Mouse (Mus musculus): Measurements from ENCODE around the gene Dnaaf2. TPM values are rescaled to one million over a fixed set of nuclear protein-coding genes. Genes with fewer than 3 reads are reported as not detected.

Dnaaf2 gene
- polyA plus RNA-seq (2015; fragmentation: Nextera tagmentation; extraction: Ambion mirVana), result 6.1 and 7.8 TPM in 2 replicates

DNA sequence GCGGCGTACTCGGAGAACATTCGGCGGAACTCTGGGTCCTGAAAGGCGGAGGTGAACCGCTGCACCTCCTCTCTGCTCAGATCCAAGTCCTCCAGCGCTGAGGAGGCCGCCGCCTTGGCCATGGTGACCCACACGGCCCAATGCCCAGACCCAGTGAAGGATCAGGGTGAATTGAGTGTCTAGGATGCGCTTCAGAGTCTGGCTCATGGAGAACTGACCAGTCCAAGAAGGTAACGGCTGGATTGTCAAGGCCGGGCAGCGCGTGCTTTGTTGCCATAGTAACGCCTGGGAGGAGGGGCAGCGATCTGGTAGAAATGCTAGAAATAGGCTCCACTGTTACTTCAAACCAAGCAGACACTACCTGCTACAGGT is at the start of gene Dnaaf2:
Gene Dnaaf2, minus strand, starts transcription at position 266 of the 372 bp plus-strand sequence.
- peak within 1 kb of the TSS; percentile 100 for H3K4me3 ChIP-seq (ENCODE audit: low read length)
- no peaks in the 10 kb centered on the region for H3K9me3 ChIP-seq (replicated peaks; ENCODE audit: control insufficient read depth, low read length)
- peak within 1 kb of the TSS; percentile 96 for H3K9ac ChIP-seq (ENCODE audit: low read length)
- ATAC-seq (replicated peaks; ENCODE audit: extremely low read depth, insufficient read depth, low FRiP score), result peak; percentile 12; the same call in 1 of the 2 replicates
- H3K27ac ChIP-seq (ENCODE audit: low read length), result peak within 1 kb of the TSS; percentile 94
- peaks cover 16% of the 10 kb centered on the region for H3K36me3 ChIP-seq (ENCODE audit: control insufficient read depth, insufficient read depth)
- peak within 1 kb of the TSS; percentile 99 for H3K4me2 ChIP-seq (ENCODE audit: low read depth, low read length)
- under 1% methylated on average over 18 of the region's 18 CpGs for WGBS
- H3K27me3 ChIP-seq (ENCODE audit: control insufficient read depth, insufficient read depth, low read length), result no peaks in the 10 kb centered on the region
- peaks cover 21% of the 10 kb centered on the region for H3K4me1 ChIP-seq (ENCODE audit: control insufficient read depth, insufficient read depth, low read length)

DNA sequence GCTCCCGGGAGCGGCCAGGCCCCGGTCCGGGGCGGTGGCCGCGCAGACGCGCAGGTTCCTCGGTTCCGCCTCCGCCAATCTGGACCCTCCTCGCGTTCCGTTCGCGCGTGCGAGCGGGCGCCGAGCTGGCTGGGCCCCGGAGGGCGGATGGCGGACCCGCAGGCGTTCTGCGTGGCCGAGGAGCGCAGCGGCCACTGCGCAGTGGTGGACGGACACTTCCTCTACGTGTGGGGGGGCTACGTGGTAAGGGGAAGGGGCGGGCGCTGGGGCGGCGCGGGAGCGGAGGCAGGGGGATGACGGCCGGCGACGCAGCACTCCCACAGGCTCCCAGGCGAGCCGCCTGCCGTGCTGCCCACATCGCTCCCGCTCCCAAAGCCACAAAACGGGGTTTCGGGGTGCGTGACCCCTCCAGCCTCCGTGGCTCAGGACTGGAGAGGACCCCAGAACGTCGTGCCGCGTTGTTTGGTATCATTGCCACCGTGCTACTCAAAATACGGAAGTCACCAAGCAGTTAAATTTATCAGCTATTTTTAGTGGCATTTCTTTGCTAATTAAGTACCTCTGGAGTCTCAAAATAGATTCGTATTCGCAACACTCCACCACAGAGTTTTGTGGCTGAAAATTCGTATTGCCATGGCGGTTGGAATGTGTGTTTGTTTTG is 43.7 kb upstream of the Dnaaf2 start:
- Histone ChIP-seq H3K4me1 (ENCODE audit: control insufficient read depth, insufficient read depth, low read length) (0 out of 2 replicates have a peak, but pooled peaks cover 2% of the 10 kb centered on the region), H3K4me2 (ENCODE audit: low read depth, low read length) (peak overlapping the region; percentile 76), H3K9me3 (replicated peaks; ENCODE audit: control insufficient read depth, low read length) (no peaks in the 10 kb centered on the region), H3K9ac (ENCODE audit: low read length) (peak overlapping the region; percentile 85), H3K4me3 (ENCODE audit: low read length) (peak overlapping the region; percentile 86), H3K27me3 (ENCODE audit: control insufficient read depth, insufficient read depth, low read length) (no peaks in the 10 kb centered on the region), H3K27ac (ENCODE audit: low read length) (peak overlapping the region; percentile 81), H3K36me3 (ENCODE audit: control insufficient read depth, insufficient read depth) (no peaks in the 10 kb centered on the region)
- ATAC-seq (replicated peaks; ENCODE audit: extremely low read depth, insufficient read depth, low FRiP score), result peak; percentile 90
- under 1% methylated on average over 64 of the region's 64 CpGs for WGBS

DNA sequence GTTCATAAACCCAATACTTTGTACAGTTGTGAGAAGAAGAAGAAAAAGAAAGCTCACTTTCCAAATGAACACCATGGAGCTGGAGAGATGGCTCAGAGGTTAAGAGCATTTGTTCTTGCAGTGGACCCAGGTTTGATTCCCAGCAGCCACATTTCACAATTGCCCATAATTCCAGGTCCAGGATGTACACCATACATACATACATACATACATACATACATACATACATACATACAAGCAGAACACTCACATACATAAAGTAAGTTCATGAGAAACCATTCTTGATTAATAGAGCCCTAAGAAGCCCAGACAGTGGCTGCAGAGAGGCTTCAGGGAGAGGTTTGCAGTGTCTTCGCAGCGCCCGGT is 43.2 kb upstream of the Dnaaf2 start:
- Histone ChIP-seq H3K9ac (ENCODE audit: low read length) (peak overlapping the region; percentile 85), H3K27me3 (ENCODE audit: control insufficient read depth, insufficient read depth, low read length) (no peaks in the 10 kb centered on the region), H3K4me3 (ENCODE audit: low read length) (peak overlapping the region; percentile 86), H3K36me3 (ENCODE audit: control insufficient read depth, insufficient read depth) (no peaks in the 10 kb centered on the region), H3K4me2 (ENCODE audit: low read depth, low read length) (peak overlapping the region; percentile 76), H3K9me3 (replicated peaks; ENCODE audit: control insufficient read depth, low read length) (no peaks in the 10 kb centered on the region), H3K4me1 (ENCODE audit: control insufficient read depth, insufficient read depth, low read length) (0 out of 2 replicates have a peak, but pooled peaks cover 2% of the 10 kb centered on the region), H3K27ac (ENCODE audit: low read length) (peak overlapping the region; percentile 81)
- ATAC-seq (replicated peaks; ENCODE audit: extremely low read depth, insufficient read depth, low FRiP score), result peak; percentile 15; the same call in 1 of the 2 replicates
- 0% methylated on average over 3 of the region's 3 CpGs for whole genome bisulfite sequencing

DNA sequence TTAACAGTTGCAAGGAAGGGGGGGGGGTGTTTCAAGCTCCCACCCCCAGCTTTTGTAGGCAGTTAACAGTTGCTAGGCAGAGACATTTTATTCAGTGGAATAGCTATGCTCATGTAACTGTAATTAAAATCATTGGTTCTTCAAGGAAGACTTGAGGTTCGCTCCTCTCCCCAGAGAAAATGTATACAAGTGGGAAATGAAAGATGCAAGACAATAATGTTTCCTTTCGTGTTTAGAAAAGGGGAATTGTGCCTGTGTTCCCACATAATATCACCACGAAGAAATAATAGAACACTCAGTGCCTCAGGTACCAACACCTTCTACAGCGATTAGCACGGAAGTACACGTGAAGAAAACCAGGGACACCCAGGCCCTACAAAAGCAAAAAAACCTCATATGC is 42.6 kb upstream of the Dnaaf2 start, which contains the start of gene Klhdc1:
Gene Klhdc1, plus strand, starts transcription at position 301 of the 400 bp plus-strand sequence.
- no peak for ATAC-seq (replicated peaks; ENCODE audit: extremely low read depth, insufficient read depth, low FRiP score)
- H3K36me3 ChIP-seq (ENCODE audit: control insufficient read depth, insufficient read depth), result no peaks in the 10 kb centered on the region
- H3K4me3 ChIP-seq (ENCODE audit: low read length), result peak within 1 kb of the TSS; percentile 86
- no peaks in the 10 kb centered on the region for H3K9me3 ChIP-seq (replicated peaks; ENCODE audit: control insufficient read depth, low read length)
- H3K27ac ChIP-seq (ENCODE audit: low read length), result peak within 1 kb of the TSS; percentile 81
- peak within 1 kb of the TSS; percentile 85 for H3K9ac ChIP-seq (ENCODE audit: low read length)
- no peaks in the 10 kb centered on the region for H3K27me3 ChIP-seq (ENCODE audit: control insufficient read depth, insufficient read depth, low read length)
- 71% methylated on average over 6 of the region's 6 CpGs for WGBS
- H3K4me1 ChIP-seq (ENCODE audit: control insufficient read depth, insufficient read depth, low read length), result 0 out of 2 replicates have a peak, but pooled peaks cover 2% of the 10 kb centered on the region
- peak within 1 kb of the TSS; percentile 76 for H3K4me2 ChIP-seq (ENCODE audit: low read depth, low read length)

DNA sequence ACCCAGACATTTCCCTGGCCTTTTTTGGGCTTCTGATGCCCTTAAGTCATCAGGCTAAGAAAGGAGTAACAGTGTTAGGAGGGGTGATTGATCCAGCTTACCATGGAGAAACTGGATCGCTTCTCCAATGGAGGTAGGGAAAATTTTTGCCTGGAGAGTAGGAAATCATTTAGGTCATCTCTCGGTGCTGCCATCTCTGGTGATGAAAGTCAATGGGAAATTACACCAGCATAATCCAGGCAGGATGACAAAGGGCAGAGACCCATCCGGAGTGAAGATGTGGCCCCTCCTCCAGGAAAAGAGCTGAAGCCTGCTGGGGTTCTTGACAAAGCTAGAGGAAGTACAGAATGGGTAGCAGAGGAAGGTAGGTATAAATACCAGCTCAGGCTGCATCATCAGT is 40.1 kb upstream of the Dnaaf2 start:
- no peak overlapping the region for H3K9ac ChIP-seq (ENCODE audit: low read length)
- no peaks in the 10 kb centered on the region for H3K27me3 ChIP-seq (ENCODE audit: control insufficient read depth, insufficient read depth, low read length)
- H3K4me3 ChIP-seq (ENCODE audit: low read length), result no peak overlapping the region
- H3K4me2 ChIP-seq (ENCODE audit: low read depth, low read length), result no peak overlapping the region
- ATAC-seq (replicated peaks; ENCODE audit: extremely low read depth, insufficient read depth, low FRiP score), result no peak
- no peaks in the 10 kb centered on the region for H3K9me3 ChIP-seq (replicated peaks; ENCODE audit: control insufficient read depth, low read length)
- H3K27ac ChIP-seq (ENCODE audit: low read length), result no peak overlapping the region
- no peaks in the 10 kb centered on the region for H3K36me3 ChIP-seq (ENCODE audit: control insufficient read depth, insufficient read depth)
- WGBS, result 39% methylated on average over 3 of the region's 3 CpGs
- H3K4me1 ChIP-seq (ENCODE audit: control insufficient read depth, insufficient read depth, low read length), result 0 out of 2 replicates have a peak, but pooled peaks cover 2% of the 10 kb centered on the region

DNA sequence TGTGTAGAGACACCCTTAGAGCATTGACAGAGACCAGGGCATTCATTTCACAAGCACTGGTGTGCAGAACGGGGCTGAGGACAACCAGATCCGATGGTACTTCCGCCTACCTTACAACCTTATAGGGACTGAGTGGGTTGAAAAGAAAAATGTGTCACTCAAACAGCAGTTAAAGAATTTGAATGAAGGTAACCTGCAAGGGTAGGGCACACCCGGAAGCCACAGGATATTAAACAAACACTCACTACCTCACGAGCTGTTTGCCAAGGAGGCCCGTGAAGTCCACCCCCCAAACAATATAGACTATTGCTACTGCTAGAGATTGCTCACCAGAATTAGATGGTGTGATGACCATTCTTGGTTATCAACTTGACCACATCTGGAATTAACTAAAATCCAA is 37.6 kb upstream of the Dnaaf2 start:
- ATAC-seq (replicated peaks; ENCODE audit: extremely low read depth, insufficient read depth, low FRiP score), result no peak
- Histone ChIP-seq H3K4me2 (ENCODE audit: low read depth, low read length) (no peak overlapping the region), H3K27me3 (ENCODE audit: control insufficient read depth, insufficient read depth, low read length) (no peaks in the 10 kb centered on the region), H3K9ac (ENCODE audit: low read length) (no peak overlapping the region), H3K36me3 (ENCODE audit: control insufficient read depth, insufficient read depth) (no peaks in the 10 kb centered on the region), H3K27ac (ENCODE audit: low read length) (no peak overlapping the region), H3K9me3 (replicated peaks; ENCODE audit: control insufficient read depth, low read length) (no peaks in the 10 kb centered on the region), H3K4me3 (ENCODE audit: low read length) (no peak overlapping the region), H3K4me1 (ENCODE audit: control insufficient read depth, insufficient read depth, low read length) (no peaks in the 10 kb centered on the region)
- 84% methylated on average over 6 of the region's 6 CpGs for WGBS

DNA sequence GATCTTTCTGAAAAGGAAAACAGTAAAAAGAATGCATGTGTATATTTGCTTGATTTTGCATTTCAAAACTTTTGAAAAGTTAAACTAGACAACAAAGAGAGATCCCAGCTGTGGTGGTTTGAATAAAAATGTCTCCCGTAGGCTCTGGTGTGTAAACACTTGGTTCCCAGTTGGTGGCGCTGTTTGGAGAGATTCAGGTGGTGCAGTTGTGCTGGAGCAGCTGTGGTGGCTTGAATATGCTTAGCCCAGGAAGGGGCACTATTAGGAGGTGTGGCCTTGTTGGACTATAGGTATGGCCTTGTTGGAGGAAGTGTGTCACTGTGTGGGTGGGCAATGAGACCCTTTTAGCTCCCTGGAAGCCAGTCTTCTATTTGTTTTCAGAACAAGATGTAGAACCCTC is 31.0 kb upstream of the Dnaaf2 start:
- Histone ChIP-seq H3K36me3 (ENCODE audit: control insufficient read depth, insufficient read depth) (0 out of 2 replicates have a peak, but pooled peaks cover 2% of the 10 kb centered on the region), H3K27me3 (ENCODE audit: control insufficient read depth, insufficient read depth, low read length) (no peaks in the 10 kb centered on the region), H3K4me2 (ENCODE audit: low read depth, low read length) (no peak overlapping the region), H3K27ac (ENCODE audit: low read length) (no peak overlapping the region), H3K4me1 (ENCODE audit: control insufficient read depth, insufficient read depth, low read length) (peaks cover 5% of the 10 kb centered on the region; the same call in 1 of the 2 replicates), H3K9me3 (replicated peaks; ENCODE audit: control insufficient read depth, low read length) (no peaks in the 10 kb centered on the region), H3K9ac (ENCODE audit: low read length) (no peak overlapping the region), H3K4me3 (ENCODE audit: low read length) (no peak overlapping the region)
- 66% methylated on average over 2 of the region's 2 CpGs for WGBS
- no peak for ATAC-seq (replicated peaks; ENCODE audit: extremely low read depth, insufficient read depth, low FRiP score)

DNA sequence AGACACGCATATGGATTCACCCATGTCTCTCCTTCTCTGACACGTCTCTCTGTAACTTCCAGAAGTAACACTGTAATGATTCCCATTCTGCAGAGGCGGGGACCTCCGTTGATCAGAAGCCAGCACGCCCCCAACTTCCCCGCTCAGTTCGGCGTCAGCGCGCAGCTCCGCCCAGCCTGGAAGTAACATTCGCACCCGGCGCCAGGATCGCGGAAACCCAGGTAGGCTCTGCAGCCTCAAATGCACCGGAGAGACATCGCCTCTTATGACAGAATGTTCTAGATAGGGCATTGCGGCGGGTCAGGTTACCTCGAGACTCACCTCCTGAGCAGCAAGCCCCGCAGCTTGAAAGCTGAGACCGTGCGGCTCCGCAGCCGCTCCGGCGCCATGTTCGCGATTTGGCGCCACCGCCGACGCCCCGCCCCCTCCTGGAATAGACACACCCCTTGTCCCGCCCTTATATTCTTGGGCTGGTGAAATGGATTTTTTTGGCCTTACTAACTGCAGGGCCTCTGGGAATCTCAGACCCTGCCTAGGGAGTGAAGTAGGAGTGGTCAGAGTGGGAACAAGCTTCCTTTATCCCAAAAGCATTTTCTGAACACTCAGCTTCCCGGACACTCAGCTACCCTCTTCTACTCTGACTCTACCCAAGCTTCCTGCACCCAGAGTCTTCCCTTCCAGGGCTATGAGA is 29.7 kb upstream of the Dnaaf2 start, which contains the start of gene Pole2:
Gene Pole2, minus strand, starts transcription at position 420 of the 691 bp plus-strand sequence.
- peak; percentile 95 for ATAC-seq (replicated peaks; ENCODE audit: extremely low read depth, insufficient read depth, low FRiP score)
- Histone ChIP-seq H3K36me3 (ENCODE audit: control insufficient read depth, insufficient read depth) (0 out of 2 replicates have a peak, but pooled peaks cover 2% of the 10 kb centered on the region), H3K4me2 (ENCODE audit: low read depth, low read length) (peak within 1 kb of the TSS; percentile 79), H3K27me3 (ENCODE audit: control insufficient read depth, insufficient read depth, low read length) (no peaks in the 10 kb centered on the region), H3K4me1 (ENCODE audit: control insufficient read depth, insufficient read depth, low read length) (peaks cover 5% of the 10 kb centered on the region; the same call in 1 of the 2 replicates), H3K9ac (ENCODE audit: low read length) (peak within 1 kb of the TSS; percentile 80), H3K9me3 (replicated peaks; ENCODE audit: control insufficient read depth, low read length) (no peaks in the 10 kb centered on the region), H3K4me3 (ENCODE audit: low read length) (peak within 1 kb of the TSS; percentile 88), H3K27ac (ENCODE audit: low read length) (peak within 1 kb of the TSS; percentile 88)
- under 1% methylated on average over 37 of the region's 37 CpGs for WGBS

Data from heart, embryonic 16.5 days (tissue).